Mouse (Mus musculus): ENCODE data around the gene Mrps21. TPM values are rescaled to one million over a fixed set of nuclear protein-coding genes. Genes with fewer than 3 reads are reported as not detected.

The Mrps21 gene
- polyA plus RNA-seq, 1 experiment from 2014 or later = 301 TPM

- 65% methylated on average over 5 of the region's 5 CpGs for WGBS
- no peak overlapping the region for H3K4me2 ChIP-seq (replicated peaks; ENCODE audit: low read depth)
- no peaks in the 10 kb centered on the region for H3K27me3 ChIP-seq (ENCODE audit: control insufficient read depth, insufficient read depth, low read length)
- DNase-seq (ENCODE audit: low spot score) (peak; percentile 49), ATAC-seq (ENCODE audit: low FRiP score, low TSS enrichment) (no peak)
- no peak overlapping the region for H3K4me3 ChIP-seq (ENCODE audit: low read depth, low read length)
- no peak for TF ChIP-seq EP300 (optimal IDR thresholded peaks at IDR 0.05)
- no peak for TF ChIP-seq CTCF (IDR thresholded peaks at IDR 0.05; ENCODE audit: low read depth)
- H3K36me3 ChIP-seq (ENCODE audit: control insufficient read depth, insufficient read depth, low read length) = no peaks in the 10 kb centered on the region
- no peak overlapping the region for H3K9ac ChIP-seq (ENCODE audit: low read length)
- H3K27ac ChIP-seq (replicated peaks) = no peak overlapping the region
- H3K9me3 ChIP-seq (ENCODE audit: control insufficient read depth, low read length) = no peaks in the 10 kb centered on the region
- H3K4me1 ChIP-seq (replicated peaks; ENCODE audit: control insufficient read depth, insufficient read depth) = no peaks in the 10 kb centered on the region; the same call in 1 of the 2 replicates
Observed at GRCm38 (mm10) chr3:95884400-95884799, 13.1 kb upstream of the Mrps21 start.

GRCm38 (mm10) chr3:95882816-95883425, 11.6 kb upstream of the Mrps21 start:
- ATAC-seq (ENCODE audit: low FRiP score, low TSS enrichment) (no peak), DNase-seq (ENCODE audit: low spot score) (peak; percentile 65)
- Histone ChIP-seq H3K4me2 (replicated peaks; ENCODE audit: low read depth) (peak overlapping the region; percentile 80), H3K9ac (ENCODE audit: low read length) (peak overlapping the region; percentile 58), H3K36me3 (ENCODE audit: control insufficient read depth, insufficient read depth, low read length) (no peaks in the 10 kb centered on the region), H3K27me3 (ENCODE audit: control insufficient read depth, insufficient read depth, low read length) (no peaks in the 10 kb centered on the region), H3K27ac (replicated peaks) (peak overlapping the region; percentile 76), H3K4me1 (replicated peaks; ENCODE audit: control insufficient read depth, insufficient read depth) (no peaks in the 10 kb centered on the region; the same call in 1 of the 2 replicates), H3K4me3 (ENCODE audit: low read depth, low read length) (peak overlapping the region; percentile 48), H3K9me3 (ENCODE audit: control insufficient read depth, low read length) (no peaks in the 10 kb centered on the region)
- TF ChIP-seq CTCF (IDR thresholded peaks at IDR 0.05; ENCODE audit: low read depth) = peak; percentile 75
- no peak for TF ChIP-seq EP300 (optimal IDR thresholded peaks at IDR 0.05)
- WGBS = 2% methylated on average over 24 of the region's 24 CpGs

- DNase-seq (ENCODE audit: low spot score) (peak; percentile 95), ATAC-seq (ENCODE audit: low FRiP score, low TSS enrichment) (peak; percentile 98)
- no peaks in the 10 kb centered on the region; the same call in 1 of the 2 replicates for H3K4me1 ChIP-seq (replicated peaks; ENCODE audit: control insufficient read depth, insufficient read depth)
- TF ChIP-seq CTCF (IDR thresholded peaks at IDR 0.05; ENCODE audit: low read depth) (no peak), EP300 (optimal IDR thresholded peaks at IDR 0.05) (no peak)
- peak within 1 kb of the TSS; percentile 48 for H3K4me3 ChIP-seq (ENCODE audit: low read depth, low read length)
- H3K36me3 ChIP-seq (ENCODE audit: control insufficient read depth, insufficient read depth, low read length) = no peaks in the 10 kb centered on the region
- H3K9ac ChIP-seq (ENCODE audit: low read length) = peak within 1 kb of the TSS; percentile 58
- peak within 1 kb of the TSS; percentile 80 for H3K4me2 ChIP-seq (replicated peaks; ENCODE audit: low read depth)
- WGBS = under 1% methylated on average over 63 of the region's 66 CpGs
- no peaks in the 10 kb centered on the region for H3K9me3 ChIP-seq (ENCODE audit: control insufficient read depth, low read length)
- no peaks in the 10 kb centered on the region for H3K27me3 ChIP-seq (ENCODE audit: control insufficient read depth, insufficient read depth, low read length)
- H3K27ac ChIP-seq (replicated peaks) = peak within 1 kb of the TSS; percentile 76
Observed at GRCm38 (mm10) chr3:95881979-95882815, 10.9 kb upstream of the Mrps21 start, which contains the start of gene Ciart. TSS of gene Ciart (minus strand) at chr3:95882251.

- H3K4me1 ChIP-seq (replicated peaks; ENCODE audit: control insufficient read depth, insufficient read depth) = no peaks in the 10 kb centered on the region; the same call in 1 of the 2 replicates
- H3K9me3 ChIP-seq (ENCODE audit: control insufficient read depth, low read length) = no peaks in the 10 kb centered on the region
- H3K9ac ChIP-seq (ENCODE audit: low read length) = no peak overlapping the region
- WGBS = 89% methylated on average over 4 of the region's 4 CpGs
- no peak overlapping the region for H3K27ac ChIP-seq (replicated peaks)
- no peak for TF ChIP-seq CTCF (IDR thresholded peaks at IDR 0.05; ENCODE audit: low read depth)
- TF ChIP-seq EP300 (optimal IDR thresholded peaks at IDR 0.05) = no peak
- H3K36me3 ChIP-seq (ENCODE audit: control insufficient read depth, insufficient read depth, low read length) = no peaks in the 10 kb centered on the region
- no peaks in the 10 kb centered on the region for H3K27me3 ChIP-seq (ENCODE audit: control insufficient read depth, insufficient read depth, low read length)
- H3K4me2 ChIP-seq (replicated peaks; ENCODE audit: low read depth) = no peak overlapping the region
- DNase-seq (ENCODE audit: low spot score) (no peak), ATAC-seq (ENCODE audit: low FRiP score, low TSS enrichment) (no peak)
- no peak overlapping the region for H3K4me3 ChIP-seq (ENCODE audit: low read depth, low read length)
Observed at GRCm38 (mm10) chr3:95879063-95879462, 7.7 kb upstream of the Mrps21 start.

GRCm38 (mm10) chr3:95872048-95872447, 729 bp upstream of the Mrps21 start:
- Histone ChIP-seq H3K9me3 (ENCODE audit: control insufficient read depth, low read length) (no peaks in the 10 kb centered on the region), H3K4me2 (replicated peaks; ENCODE audit: low read depth) (peak overlapping the region; percentile 68), H3K9ac (ENCODE audit: low read length) (peak overlapping the region; percentile 28; the same call in 1 of the 2 replicates), H3K27ac (replicated peaks) (no peak overlapping the region), H3K4me1 (replicated peaks; ENCODE audit: control insufficient read depth, insufficient read depth) (no peaks in the 10 kb centered on the region), H3K27me3 (ENCODE audit: control insufficient read depth, insufficient read depth, low read length) (no peaks in the 10 kb centered on the region), H3K36me3 (ENCODE audit: control insufficient read depth, insufficient read depth, low read length) (no peaks in the 10 kb centered on the region), H3K4me3 (ENCODE audit: low read depth, low read length) (peak overlapping the region; percentile 62)
- TF ChIP-seq EP300 (optimal IDR thresholded peaks at IDR 0.05) (no peak), CTCF (IDR thresholded peaks at IDR 0.05; ENCODE audit: low read depth) (no peak)
- ATAC-seq (ENCODE audit: low FRiP score, low TSS enrichment) (no peak), DNase-seq (ENCODE audit: low spot score) (no peak)
- 63% methylated on average over 7 of the region's 7 CpGs for WGBS

All from stomach, postnatal 0 days (tissue).